Mouse (Mus musculus): ENCODE measurements around the gene Olfr747. TPM values are rescaled to one million over a fixed set of nuclear protein-coding genes. Genes with fewer than 3 reads are reported as not detected.
"Not testable (repeated sequence)": the region's sequence is repeated elsewhere in the genome, so short reads cannot be mapped to it uniquely, and the experiment has no call there.

Gene Olfr747
- not detected in 2 replicates for polyA plus RNA-seq (2012; rRNA removed)

- H3K27me3 ChIP-seq (ENCODE audit: control insufficient read depth, insufficient read depth, low read length) = no peaks in the 10 kb centered on the region
- no peaks in the 10 kb centered on the region for H3K36me3 ChIP-seq (ENCODE audit: control insufficient read depth, insufficient read depth, low read length)
- H3K4me3 ChIP-seq (ENCODE audit: low read depth, low read length) = no peak within 1 kb of the TSS
- H3K27ac ChIP-seq (ENCODE audit: insufficient read depth, low read depth, low read length) = no peak within 1 kb of the TSS
- H3K4me1 ChIP-seq (ENCODE audit: control insufficient read depth, insufficient read depth, insufficient read length, low read length) = no peaks in the 10 kb centered on the region
- 90% methylated on average over 3 of the region's 3 CpGs for WGBS
- TF ChIP-seq CTCF (IDR thresholded peaks at IDR 0.05; ENCODE audit: extremely low read depth, insufficient read length, insufficient replicate concordance, low read depth, low read length) = no peak
- no peak for TF ChIP-seq POLR2A (IDR thresholded peaks at IDR 0.05; ENCODE audit: low read depth, low read length)
Measured at GRCm38 (mm10) chr14:50693106-50693505, at the start of gene Olfr747. Gene Olfr747 (minus strand): TSS chr14:50693206.

DNA sequence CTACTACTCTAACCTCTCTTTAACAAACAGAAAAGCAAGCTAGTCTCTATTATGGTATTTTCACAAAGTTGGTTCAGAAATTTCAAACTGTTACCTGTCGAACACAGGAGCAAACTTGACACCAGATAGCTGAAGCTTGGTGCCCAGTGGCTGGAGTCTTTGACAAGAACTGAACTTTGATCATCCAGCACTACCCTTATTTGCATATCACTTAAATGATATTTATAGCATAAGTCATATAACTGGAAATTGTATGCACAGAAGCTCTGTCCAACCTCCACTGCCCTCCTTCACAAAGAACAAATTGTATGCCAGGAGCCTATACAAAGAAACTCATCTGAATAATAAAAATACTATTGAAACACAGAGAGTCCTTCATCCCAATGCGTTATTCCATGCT is 48.6 kb upstream of the Olfr747 start:
- Histone ChIP-seq H3K27me3 (ENCODE audit: control insufficient read depth, insufficient read depth, low read length) (no peaks in the 10 kb centered on the region), H3K27ac (ENCODE audit: insufficient read depth, low read depth, low read length) (no peak overlapping the region), H3K4me1 (ENCODE audit: control insufficient read depth, insufficient read depth, insufficient read length, low read length) (no peaks in the 10 kb centered on the region), H3K4me3 (ENCODE audit: low read depth, low read length) (no peak overlapping the region), H3K36me3 (ENCODE audit: control insufficient read depth, insufficient read depth, low read length) (no peaks in the 10 kb centered on the region)
- 18% methylated on average over 2 of the region's 2 CpGs for WGBS
- TF ChIP-seq POLR2A (IDR thresholded peaks at IDR 0.05; ENCODE audit: low read depth, low read length) (no peak), CTCF (IDR thresholded peaks at IDR 0.05; ENCODE audit: extremely low read depth, insufficient read length, insufficient replicate concordance, low read depth, low read length) (no peak)

DNA sequence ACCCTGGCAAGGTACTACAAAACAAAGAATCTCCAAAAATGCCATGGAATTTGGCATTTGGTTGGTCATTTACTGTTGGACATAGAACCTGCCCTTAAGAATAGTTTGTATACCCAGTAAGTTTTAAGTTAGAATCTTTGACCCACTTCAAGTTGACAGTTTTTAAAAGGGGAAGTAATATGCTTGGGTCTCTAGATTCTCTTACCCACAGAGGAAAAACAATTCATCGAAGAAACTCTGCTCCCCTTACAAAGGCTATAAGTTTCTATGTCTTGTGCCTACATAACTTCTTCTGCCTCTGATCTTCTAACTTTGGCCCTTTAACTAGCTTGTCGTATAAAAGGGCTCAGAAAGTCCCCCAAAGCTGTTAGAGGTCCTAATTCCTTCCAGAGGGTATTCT is 47.3 kb upstream of the Olfr747 start:
- WGBS = 74% methylated on average over 2 of the region's 2 CpGs
- H3K27me3 ChIP-seq (ENCODE audit: control insufficient read depth, insufficient read depth, low read length) = no peaks in the 10 kb centered on the region
- no peak overlapping the region for H3K27ac ChIP-seq (ENCODE audit: insufficient read depth, low read depth, low read length)
- H3K4me1 ChIP-seq (ENCODE audit: control insufficient read depth, insufficient read depth, insufficient read length, low read length) = no peaks in the 10 kb centered on the region
- TF ChIP-seq CTCF (IDR thresholded peaks at IDR 0.05; ENCODE audit: extremely low read depth, insufficient read length, insufficient replicate concordance, low read depth, low read length) (no peak), POLR2A (IDR thresholded peaks at IDR 0.05; ENCODE audit: low read depth, low read length) (no peak)
- H3K36me3 ChIP-seq (ENCODE audit: control insufficient read depth, insufficient read depth, low read length) = no peaks in the 10 kb centered on the region
- H3K4me3 ChIP-seq (ENCODE audit: low read depth, low read length) = no peak overlapping the region

- 89% methylated on average over 3 of the region's 4 CpGs for WGBS
- not testable (repeated sequence) for H3K4me1 ChIP-seq (ENCODE audit: control insufficient read depth, insufficient read depth, insufficient read length, low read length); H3K27me3 ChIP-seq (ENCODE audit: control insufficient read depth, insufficient read depth, low read length); H3K36me3 ChIP-seq (ENCODE audit: control insufficient read depth, insufficient read depth, low read length); H3K27ac ChIP-seq (ENCODE audit: insufficient read depth, low read depth, low read length); H3K4me3 ChIP-seq (ENCODE audit: low read depth, low read length)
Measured at GRCm38 (mm10) chr14:50722371-50722770, 29.4 kb upstream of the Olfr747 start.

DNA sequence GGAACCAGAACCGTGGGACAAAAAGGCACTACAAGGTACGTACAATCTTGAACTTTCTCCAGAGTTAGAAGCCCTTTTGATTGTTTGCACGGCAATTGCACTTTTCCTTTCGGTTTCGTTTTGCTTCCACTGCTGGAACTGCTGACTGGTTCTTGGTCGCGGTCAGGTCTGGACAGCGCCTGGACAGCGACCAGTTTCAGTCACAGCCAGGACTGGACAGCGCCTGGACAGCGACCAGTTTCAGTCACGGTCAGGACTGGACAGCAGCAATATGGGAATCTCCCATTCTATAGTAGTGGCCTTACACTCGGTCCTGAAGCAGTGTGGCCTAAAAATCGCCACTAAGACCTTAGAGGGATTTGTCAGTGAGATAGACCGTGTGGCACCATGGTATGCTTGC is 26.9 kb upstream of the Olfr747 start:
- not testable (repeated sequence) for H3K36me3 ChIP-seq (ENCODE audit: control insufficient read depth, insufficient read depth, low read length); H3K27ac ChIP-seq (ENCODE audit: insufficient read depth, low read depth, low read length); H3K4me3 ChIP-seq (ENCODE audit: low read depth, low read length); H3K4me1 ChIP-seq (ENCODE audit: control insufficient read depth, insufficient read depth, insufficient read length, low read length); H3K27me3 ChIP-seq (ENCODE audit: control insufficient read depth, insufficient read depth, low read length)
- 88% methylated on average over 15 of the region's 15 CpGs for WGBS

- Histone ChIP-seq H3K4me3 (ENCODE audit: low read depth, low read length) (no peak within 1 kb of the TSS), H3K4me1 (ENCODE audit: control insufficient read depth, insufficient read depth, insufficient read length, low read length) (no peaks in the 10 kb centered on the region), H3K27me3 (ENCODE audit: control insufficient read depth, insufficient read depth, low read length) (no peaks in the 10 kb centered on the region), H3K27ac (ENCODE audit: insufficient read depth, low read depth, low read length) (no peak within 1 kb of the TSS), H3K36me3 (ENCODE audit: control insufficient read depth, insufficient read depth, low read length) (no peaks in the 10 kb centered on the region)
- no peak for TF ChIP-seq CTCF (IDR thresholded peaks at IDR 0.05; ENCODE audit: extremely low read depth, insufficient read length, insufficient replicate concordance, low read depth, low read length)
- TF ChIP-seq POLR2A (IDR thresholded peaks at IDR 0.05; ENCODE audit: low read depth, low read length) = no peak
- WGBS = 52% methylated on average over 1 of the region's 1 CpGs
Measured at GRCm38 (mm10) chr14:50707073-50707472, 14.1 kb upstream of the Olfr747 start, which contains the start of gene Olfr748. Gene Olfr748 (plus strand): TSS chr14:50707373.

- Histone ChIP-seq H3K27me3 (ENCODE audit: control insufficient read depth, insufficient read depth, low read length) (no peaks in the 10 kb centered on the region), H3K4me1 (ENCODE audit: control insufficient read depth, insufficient read depth, insufficient read length, low read length) (no peaks in the 10 kb centered on the region), H3K4me3 (ENCODE audit: low read depth, low read length) (no peak within 1 kb of the TSS), H3K36me3 (ENCODE audit: control insufficient read depth, insufficient read depth, low read length) (no peaks in the 10 kb centered on the region), H3K27ac (ENCODE audit: insufficient read depth, low read depth, low read length) (no peak within 1 kb of the TSS)
- TF ChIP-seq POLR2A (IDR thresholded peaks at IDR 0.05; ENCODE audit: low read depth, low read length) (no peak), CTCF (IDR thresholded peaks at IDR 0.05; ENCODE audit: extremely low read depth, insufficient read length, insufficient replicate concordance, low read depth, low read length) (no peak)
Measured at GRCm38 (mm10) chr14:50646783-50647182, 46.2 kb downstream of the Olfr747 start, which contains the start of gene Olfr746. Gene Olfr746 (plus strand): TSS chr14:50647083.

DNA sequence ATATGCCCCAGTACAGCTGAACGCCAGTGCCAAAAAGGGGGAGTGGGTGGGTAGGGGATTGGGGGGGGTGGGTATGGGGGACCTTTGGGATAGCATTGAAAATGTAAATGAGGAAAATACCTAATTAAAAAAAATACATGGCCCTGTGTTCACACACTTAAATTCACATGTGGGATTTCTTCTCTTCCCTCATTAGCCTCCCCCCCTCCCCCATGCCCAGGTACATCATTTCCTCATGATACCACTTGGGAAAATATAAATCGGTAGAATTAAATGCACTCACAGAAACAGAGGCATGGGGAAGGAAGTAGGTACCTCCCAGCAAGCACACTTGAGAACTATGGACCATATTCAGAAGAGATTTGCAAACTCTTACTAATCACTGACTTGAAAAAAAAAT is 53.9 kb downstream of the Olfr747 start, which contains the start of gene Olfr745:
Olfr745 (plus strand) TSS at position 301 of the 400 bp plus-strand sequence.
- 88% methylated on average over 2 of the region's 2 CpGs for WGBS

More for the DNA sequence above, 53.9 kb downstream of the Olfr747 start, which contains the start of gene Olfr745:
- Histone ChIP-seq H3K36me3 (ENCODE audit: control insufficient read depth, insufficient read depth, low read length) (no peaks in the 10 kb centered on the region), H3K4me1 (ENCODE audit: control insufficient read depth, insufficient read depth, insufficient read length, low read length) (no peaks in the 10 kb centered on the region), H3K27ac (ENCODE audit: insufficient read depth, low read depth, low read length) (no peak within 1 kb of the TSS), H3K27me3 (ENCODE audit: control insufficient read depth, insufficient read depth, low read length) (no peaks in the 10 kb centered on the region), H3K4me3 (ENCODE audit: low read depth, low read length) (no peak within 1 kb of the TSS)
- TF ChIP-seq POLR2A (IDR thresholded peaks at IDR 0.05; ENCODE audit: low read depth, low read length) = no peak
- no peak for TF ChIP-seq CTCF (IDR thresholded peaks at IDR 0.05; ENCODE audit: extremely low read depth, insufficient read length, insufficient replicate concordance, low read depth, low read length)

Other genes with a start within 250 kb of the Olfr747 start
- gene Olfr740, start 247.7 kb downstream of the Olfr747 start, polyA plus RNA-seq (2012; rRNA removed) = not detected in 2 replicates
- gene Olfr741, start 220.5 kb downstream of the Olfr747 start, polyA plus RNA-seq (2012; rRNA removed) = not detected in 2 replicates
- not detected in 2 replicates for gene Olfr742, start 189.6 kb downstream of the Olfr747 start, polyA plus RNA-seq (2012; rRNA removed)
- not detected in 2 replicates for gene Olfr743, start 171.4 kb downstream of the Olfr747 start, polyA plus RNA-seq (2012; rRNA removed)
- gene Olfr744, start 78.3 kb downstream of the Olfr747 start, polyA plus RNA-seq (2012; rRNA removed) = not detected in 2 replicates
- not detected in 2 replicates for gene Olfr745, start 53.8 kb downstream of the Olfr747 start, polyA plus RNA-seq (2012; rRNA removed)
- gene Olfr746, start 46.1 kb downstream of the Olfr747 start, polyA plus RNA-seq (2012; rRNA removed) = not detected in 2 replicates
- gene Olfr748, start 14.2 kb upstream of the Olfr747 start, polyA plus RNA-seq (2012; rRNA removed) = not detected in 2 replicates
- not detected in 2 replicates for gene Olfr749, start 51.9 kb upstream of the Olfr747 start, polyA plus RNA-seq (2012; rRNA removed)
- gene Ttc5, start 92.3 kb upstream of the Olfr747 start, polyA plus RNA-seq (2012; rRNA removed) = 6.8 and 13.5 TPM in 2 replicates
- not detected in 2 replicates for gene Ccnb1ip1, start 114.5 kb upstream of the Olfr747 start, polyA plus RNA-seq (2012; rRNA removed)
- gene Parp2, start 114.6 kb upstream of the Olfr747 start, polyA plus RNA-seq (2012; rRNA removed) = 2.9 and 5.8 TPM in 2 replicates
- 48.1 and 105 TPM in 2 replicates for gene Tep1, start 177.4 kb upstream of the Olfr747 start, polyA plus RNA-seq (2012; rRNA removed)
- gene Klhl33, start 204.3 kb upstream of the Olfr747 start, polyA plus RNA-seq (2012; rRNA removed) = 0.29 and 1.7 TPM in 2 replicates
- gene Osgep, start 231.7 kb upstream of the Olfr747 start, polyA plus RNA-seq (2012; rRNA removed) = 65.0 and 97.3 TPM in 2 replicates
- gene Apex1, start 231.8 kb upstream of the Olfr747 start, polyA plus RNA-seq (2012; rRNA removed) = 9.6 and 20.0 TPM in 2 replicates
- 50.9 and 93.1 TPM in 2 replicates for gene Pip4p1, start 237.7 kb upstream of the Olfr747 start, polyA plus RNA-seq (2012; rRNA removed)
- gene Pnp, start 237.9 kb upstream of the Olfr747 start, polyA plus RNA-seq (2012; rRNA removed) = 59.2 and 116 TPM in 2 replicates

Data from small intestine, adult 2 months (tissue).